Mouse (Mus musculus) heart, embryonic 11.5 days (tissue): ENCODE data around the gene Lbh. TPM values are rescaled to one million over a fixed set of nuclear protein-coding genes. Genes with fewer than 3 reads are reported as not detected.

Experiments used
- ATAC-seq: fragments of 200-750 bp; cut with Nextera tagmentation; replicated peaks from 2 replicates; pipeline ENCODE4 v1.8.0; 2017; ENCODE audit warnings: moderate library complexity; ENCODE audit not compliant: insufficient number of reproducible peaks, low FRiP score, low TSS enrichment
- H3K27ac ChIP-seq: fragments of 300-500 bp; sonication (generic); 2 replicates; pipeline ENCODE4 v1.5.1; 2014; ENCODE audit warnings: mild to moderate bottlenecking, low read depth, low read length
- H3K27me3 ChIP-seq: fragments of 300-500 bp; sonication (generic); 2 replicates; pipeline ENCODE4 v1.6.1; 2014; ENCODE audit warnings: mild to moderate bottlenecking, low read length, mixed read lengths; ENCODE audit not compliant: control insufficient read depth, insufficient read depth
- H3K36me3 ChIP-seq: fragments of 300-500 bp; sonication (generic); 2 replicates; pipeline ENCODE4 v1.6.1; 2014; ENCODE audit warnings: mild to moderate bottlenecking, low read length, moderate library complexity, mixed read lengths; ENCODE audit not compliant: control insufficient read depth, insufficient read depth
- H3K4me1 ChIP-seq: fragments of 300-500 bp; sonication (generic); 2 replicates; pipeline ENCODE4 v1.6.1; 2014; ENCODE audit warnings: low read length; ENCODE audit not compliant: control insufficient read depth, insufficient read depth
- H3K4me2 ChIP-seq: fragments of 300-500 bp; sonication (generic); 2 replicates; pipeline ENCODE4 v1.6.1; 2014; ENCODE audit warnings: mild to moderate bottlenecking, moderate library complexity
- H3K4me3 ChIP-seq: fragments of 300-500 bp; sonication (generic); 2 replicates; pipeline ENCODE4 v1.5.1; 2014; ENCODE audit warnings: low read depth, low read length
- H3K9ac ChIP-seq: fragments of 300-500 bp; sonication (generic); 2 replicates; pipeline ENCODE4 v1.6.1; 2014; ENCODE audit warnings: mild to moderate bottlenecking, low read depth, low read length, moderate library complexity
- H3K9me3 ChIP-seq: fragments of 300-500 bp; sonication (generic); replicated peaks from 2 replicates; pipeline ENCODE4 v1.6.1; 2016; ENCODE audit warnings: low read length; ENCODE audit not compliant: control insufficient read depth
- WGBS: fragments of 180-500 bp; shearing (Covaris S2); extraction: QIAGEN DNeasy Blood & Tissue Kit; methylation state at CpG from one replicate; pipeline ENCODE4 v1.1.7; 2014; ENCODE audit not compliant: insufficient replicate concordance; 5-methylcytosine and 5-hydroxymethylcytosine counted together
- polyA plus RNA-seq: library from polyadenylated mRNA; unstranded; fragments of >200 nt; fragmentation: Nextera tagmentation; extraction: Ambion mirVana; gene quantifications from 2 replicates; pipeline ENCODE4 v1.2.1, GENCODE M21; 2014

Lbh gene
- polyA plus RNA-seq, 1 experiment from 2014 or later, result 22.8 TPM

GRCm38 (mm10) chr17:72937204-72937603 lies 19.1 kb downstream of the Lbh start:
- WGBS, result 47% methylated on average over 9 of the region's 9 CpGs
- Histone ChIP-seq H3K4me3 (no peak overlapping the region), H3K36me3 (peaks cover 33% of the 10 kb centered on the region), H3K9me3 (no peaks in the 10 kb centered on the region), H3K27ac (peak overlapping the region; percentile 76), H3K4me2 (no peak overlapping the region), H3K9ac (no peak overlapping the region), H3K4me1 (peaks cover 63% of the 10 kb centered on the region), H3K27me3 (no peaks in the 10 kb centered on the region)
- ATAC-seq, result no peak

DNA sequence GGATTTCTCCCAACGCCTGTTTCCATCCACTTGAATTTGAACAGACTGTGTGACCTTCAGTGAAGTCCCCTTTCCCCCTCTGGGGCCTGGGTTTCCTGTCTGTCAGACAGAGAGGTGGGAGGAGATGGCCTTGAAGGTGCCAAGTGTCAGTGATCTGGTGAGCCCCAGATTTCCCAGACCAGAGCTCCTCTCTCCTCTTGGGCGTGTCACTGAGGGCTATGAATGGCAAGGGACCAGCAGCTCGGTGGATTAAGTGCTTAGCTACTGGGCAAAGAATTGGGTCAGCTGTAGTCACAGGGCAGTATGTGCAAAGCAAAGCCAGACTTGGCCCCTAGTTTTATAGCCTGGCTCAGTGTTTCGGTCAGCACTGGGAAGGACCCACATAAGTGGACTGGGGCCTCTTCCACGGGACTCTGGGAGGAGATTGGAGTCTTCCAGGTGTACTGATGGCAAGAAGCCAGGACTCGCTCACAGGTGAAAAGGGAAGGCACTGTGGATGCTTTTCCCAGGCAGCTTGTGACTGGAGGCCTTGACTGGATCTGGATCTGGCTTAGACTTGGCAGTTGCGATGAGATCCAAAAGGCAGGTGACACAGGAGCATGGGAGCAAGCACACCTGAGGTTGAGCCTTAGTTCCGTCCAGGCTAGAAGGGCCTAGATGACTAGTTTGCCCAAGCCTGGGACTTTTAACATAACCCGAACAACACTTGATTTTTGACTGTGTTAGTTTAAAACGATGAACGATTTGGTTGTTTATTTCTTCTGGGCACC lies 20.1 kb downstream of the Lbh start:
- peak overlapping the region; percentile 76 for H3K27ac ChIP-seq
- ATAC-seq, result 0 out of 2 replicates have a peak, but pooled peaks have one; percentile 27
- no peak overlapping the region for H3K4me2 ChIP-seq
- peaks cover 55% of the 10 kb centered on the region for H3K4me1 ChIP-seq
- no peak overlapping the region for H3K4me3 ChIP-seq
- no peaks in the 10 kb centered on the region for H3K27me3 ChIP-seq
- no peaks in the 10 kb centered on the region for H3K9me3 ChIP-seq
- 69% methylated on average over 11 of the region's 11 CpGs for WGBS
- H3K9ac ChIP-seq, result no peak overlapping the region
- peaks cover 33% of the 10 kb centered on the region for H3K36me3 ChIP-seq

- H3K4me3 ChIP-seq, result no peak overlapping the region
- H3K4me2 ChIP-seq, result no peak overlapping the region
- peaks cover 30% of the 10 kb centered on the region for H3K36me3 ChIP-seq
- H3K4me1 ChIP-seq, result peaks cover 48% of the 10 kb centered on the region
- H3K27ac ChIP-seq, result peak overlapping the region; percentile 31; the same call in 1 of the 2 replicates
- no peaks in the 10 kb centered on the region for H3K27me3 ChIP-seq
- no peaks in the 10 kb centered on the region for H3K9me3 ChIP-seq
- ATAC-seq, result no peak
- 86% methylated on average over 15 of the region's 15 CpGs for WGBS
- H3K9ac ChIP-seq, result no peak overlapping the region
These were observed 20.9 kb downstream of the Lbh start for GRCm38 (mm10) chr17:72938871-72939568.

DNA sequence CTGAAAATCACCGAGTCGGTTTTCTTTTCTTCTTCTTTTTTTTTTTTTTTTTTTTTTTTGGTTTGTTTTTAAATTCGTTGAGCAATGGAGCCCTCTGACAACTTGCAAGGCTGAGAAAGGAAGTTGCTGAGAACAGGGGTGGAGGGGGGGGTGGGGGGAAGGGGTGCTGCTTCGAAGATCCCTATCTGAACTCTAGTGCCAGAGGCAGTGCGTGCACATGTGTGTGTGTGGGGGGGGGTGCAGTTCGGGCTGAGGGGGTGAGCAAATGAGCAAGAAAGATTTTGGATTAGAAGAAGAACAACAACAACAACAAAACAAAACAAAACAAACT lies 21.4 kb downstream of the Lbh start:
- no peaks in the 10 kb centered on the region for H3K27me3 ChIP-seq
- H3K4me2 ChIP-seq, result no peak overlapping the region
- H3K9me3 ChIP-seq, result no peaks in the 10 kb centered on the region
- 54% methylated on average over 6 of the region's 6 CpGs for WGBS
- H3K4me1 ChIP-seq, result peaks cover 43% of the 10 kb centered on the region
- ATAC-seq, result no peak
- no peak overlapping the region for H3K4me3 ChIP-seq
- no peak overlapping the region for H3K9ac ChIP-seq
- H3K27ac ChIP-seq, result peak overlapping the region; percentile 46; the same call in 1 of the 2 replicates
- peaks cover 30% of the 10 kb centered on the region for H3K36me3 ChIP-seq

GRCm38 (mm10) chr17:72944368-72944767 lies 26.3 kb downstream of the Lbh start:
- Histone ChIP-seq H3K27me3 (no peaks in the 10 kb centered on the region), H3K36me3 (peaks cover 26% of the 10 kb centered on the region), H3K9me3 (no peaks in the 10 kb centered on the region), H3K9ac (no peak overlapping the region), H3K27ac (peak overlapping the region; percentile 25; the same call in 1 of the 2 replicates), H3K4me1 (peaks cover 23% of the 10 kb centered on the region), H3K4me2 (no peak overlapping the region), H3K4me3 (no peak overlapping the region)
- no peak for ATAC-seq
- WGBS, result 49% methylated on average over 5 of the region's 5 CpGs

DNA sequence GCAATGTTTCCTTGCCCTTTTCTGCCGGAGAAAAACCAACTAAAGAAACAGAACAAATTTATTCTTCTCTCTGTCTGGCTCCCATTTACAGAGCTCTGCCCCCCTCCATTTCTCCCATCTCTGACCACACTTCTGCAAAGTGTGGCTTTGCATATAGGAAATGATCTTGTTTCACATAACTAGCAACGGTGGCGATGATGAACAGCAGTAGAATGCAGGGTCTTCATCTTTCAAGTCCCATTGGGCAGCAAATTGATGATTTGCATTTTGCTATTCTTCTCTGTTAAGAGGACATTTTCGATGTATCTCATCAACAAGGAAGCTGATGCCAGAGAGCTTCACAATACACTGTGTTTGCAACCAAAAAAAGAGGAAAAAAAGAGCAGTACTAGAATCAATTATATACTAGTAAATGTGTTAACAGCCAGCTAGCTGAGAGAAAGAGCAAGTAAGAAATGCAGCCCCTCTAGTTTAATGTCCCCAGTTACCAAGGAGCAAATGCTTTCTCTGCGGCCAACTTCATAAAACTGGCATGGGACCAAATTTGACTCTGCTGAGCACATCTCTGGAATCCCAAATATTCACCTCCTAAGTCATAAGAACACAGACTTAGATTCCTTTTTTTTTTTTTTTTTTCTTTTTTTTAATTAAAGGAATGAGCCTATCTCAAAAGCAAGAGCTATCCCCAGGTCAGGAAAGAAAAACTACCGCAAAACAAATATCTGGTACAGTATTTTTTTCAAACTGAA lies 29.2 kb downstream of the Lbh start:
- peaks cover 12% of the 10 kb centered on the region for H3K4me1 ChIP-seq
- H3K27me3 ChIP-seq, result no peaks in the 10 kb centered on the region
- H3K4me2 ChIP-seq, result no peak overlapping the region
- H3K9ac ChIP-seq, result no peak overlapping the region
- no peak for ATAC-seq
- 72% methylated on average over 6 of the region's 6 CpGs for whole genome bisulfite sequencing
- no peaks in the 10 kb centered on the region for H3K9me3 ChIP-seq
- H3K4me3 ChIP-seq, result no peak overlapping the region
- peak overlapping the region; percentile 29; the same call in 1 of the 2 replicates for H3K27ac ChIP-seq
- H3K36me3 ChIP-seq, result peaks cover 4% of the 10 kb centered on the region

DNA sequence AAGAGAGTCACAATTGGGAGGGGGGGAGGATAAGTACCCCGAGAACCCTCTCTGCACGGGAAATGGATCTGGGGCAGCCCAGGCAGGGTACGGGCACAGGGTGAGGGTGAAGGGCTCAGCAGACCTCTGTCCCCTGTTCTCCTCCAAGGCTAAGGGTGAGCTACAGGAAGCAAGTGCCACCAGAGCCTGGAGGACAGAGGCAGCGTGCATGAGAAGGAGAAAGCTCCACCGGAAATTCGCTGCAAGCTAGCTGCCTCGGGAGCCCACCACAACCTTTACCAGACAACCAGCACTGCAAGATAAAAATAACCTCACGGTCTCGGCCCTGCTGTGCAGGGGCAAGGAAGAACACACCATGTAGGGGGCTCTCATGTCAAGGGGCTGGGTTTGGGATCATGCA lies 30.0 kb downstream of the Lbh start:
- Histone ChIP-seq H3K9me3 (no peaks in the 10 kb centered on the region), H3K4me3 (no peak overlapping the region), H3K36me3 (no peaks in the 10 kb centered on the region), H3K27me3 (no peaks in the 10 kb centered on the region), H3K4me1 (peaks cover 12% of the 10 kb centered on the region), H3K9ac (peak overlapping the region; percentile 10; the same call in 1 of the 2 replicates), H3K27ac (peak overlapping the region; percentile 80), H3K4me2 (no peak overlapping the region)
- WGBS, result 52% methylated on average over 9 of the region's 9 CpGs
- ATAC-seq, result no peak

- Histone ChIP-seq H3K27me3 (no peaks in the 10 kb centered on the region), H3K4me1 (peaks cover 12% of the 10 kb centered on the region), H3K4me3 (no peak overlapping the region), H3K36me3 (no peaks in the 10 kb centered on the region), H3K9me3 (no peaks in the 10 kb centered on the region), H3K9ac (no peak overlapping the region), H3K27ac (no peak overlapping the region), H3K4me2 (no peak overlapping the region)
- ATAC-seq, result no peak
- 83% methylated on average over 7 of the region's 7 CpGs for WGBS
These were observed 31.2 kb downstream of the Lbh start for GRCm38 (mm10) chr17:72949247-72949701.
